Mouse (Mus musculus) gastrocnemius, postnatal 14 days (tissue): Measurements from ENCODE around the gene Lzts2. TPM values are rescaled to one million over a fixed set of nuclear protein-coding genes. Genes with fewer than 3 reads are reported as not detected.

Experiments
- DNase-seq: peaks from one replicate; pipeline ENCODE4 v3.0.0; 2021; ENCODE audit warnings: mixed read lengths
- intact Hi-C: fragments of 180-260 bp; cut with DNase I; formaldehyde crosslinking; loops from one replicate; pipeline ENCODE4 v1.15.1; 2025; ENCODE audit warnings: low total_unique reads
- long read RNA-seq, 2 experiments: library from polyadenylated mRNA; stranded (forward); transcript quantifications; one replicate each; pipeline ENCODE4 v2.0.0; 2021
- total RNA-seq, 2 experiments: library from RNA; stranded (reverse); gene quantifications; 2 replicates each; pipeline ENCODE4 v1.2.3; 2021

Gene Lzts2
- total RNA-seq = 10 to 100 TPM; 26.8 to 29.0 TPM
- long read RNA-seq, experiment 1, transcript Lzts2-203 (5 exons, 2,798 nt) = minor isoform, 6 of 65 reads
- long read RNA-seq, experiment 1, transcript Lzts2-201 (5 exons, 3,062 nt) = minor isoform, 7 of 65 reads
- long read RNA-seq, experiment 1, transcript Lzts2-202 (5 exons, 2,694 nt) = major isoform, 28 of 65 reads
- long read RNA-seq, experiment 1, partial matches to known transcripts = 12 of 65 reads
- long read RNA-seq, experiment 1, other reads (novel, unspliced or antisense) = 12 of 65 reads
- long read RNA-seq, experiment 2, transcript Lzts2-201 (5 exons, 3,062 nt) = minor isoform, 10 of 74 reads
- long read RNA-seq, experiment 2, transcript Lzts2-202 (5 exons, 2,694 nt) = major isoform, 40 of 74 reads
- long read RNA-seq, experiment 2, partial matches to known transcripts = 11 of 74 reads
- long read RNA-seq, experiment 2, other reads (novel, unspliced or antisense) = 11 of 74 reads

DNA sequence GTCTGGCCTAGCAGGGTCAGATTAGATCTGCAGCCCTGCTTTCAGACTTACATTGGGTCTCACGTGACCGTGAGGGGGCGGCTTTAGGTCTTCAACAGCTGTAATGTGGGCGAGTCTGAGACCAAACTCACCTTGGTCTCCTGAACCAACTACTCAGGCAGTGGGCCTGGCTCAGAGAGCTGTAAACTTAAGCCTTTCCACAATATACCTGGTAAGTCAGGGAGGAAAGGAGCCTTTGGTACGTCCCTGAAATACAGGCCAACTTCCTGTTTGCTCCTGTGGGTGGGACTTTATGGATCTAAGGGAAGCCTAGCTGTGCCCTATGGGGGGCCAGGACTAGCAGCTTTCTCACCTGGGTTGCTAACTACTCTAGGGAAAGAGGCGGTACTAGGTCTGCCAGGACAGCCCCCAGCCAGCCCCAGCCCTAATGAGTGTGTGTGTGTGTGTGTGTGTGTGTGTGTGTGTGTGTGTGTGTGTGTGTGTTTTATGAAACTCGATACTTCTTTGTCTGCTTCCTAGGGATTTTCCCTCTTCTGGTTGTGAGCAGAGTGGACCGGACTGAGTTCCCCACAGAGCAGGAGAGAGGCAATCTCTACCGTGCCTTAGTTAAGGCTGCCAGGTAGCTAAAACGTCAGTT is at the start of gene Lzts2:
Lzts2 (plus strand) TSS at position 80 of the 637 bp plus-strand sequence.
- intact Hi-C loops = no loop called here

GRCm38 (mm10) chr19:44965978-44966377 is 48.2 kb upstream of the Lzts2 start:
- DNase-seq = no peak
- intact Hi-C loops = no loop called here

More for the DNA sequence above, at the start of gene Lzts2:
- DNase-seq = no peak

GRCm38 (mm10) chr19:44968329-44968728 is 45.9 kb upstream of the Lzts2 start:
- intact Hi-C loops = no loop called here
- no peak for DNase-seq

DNA sequence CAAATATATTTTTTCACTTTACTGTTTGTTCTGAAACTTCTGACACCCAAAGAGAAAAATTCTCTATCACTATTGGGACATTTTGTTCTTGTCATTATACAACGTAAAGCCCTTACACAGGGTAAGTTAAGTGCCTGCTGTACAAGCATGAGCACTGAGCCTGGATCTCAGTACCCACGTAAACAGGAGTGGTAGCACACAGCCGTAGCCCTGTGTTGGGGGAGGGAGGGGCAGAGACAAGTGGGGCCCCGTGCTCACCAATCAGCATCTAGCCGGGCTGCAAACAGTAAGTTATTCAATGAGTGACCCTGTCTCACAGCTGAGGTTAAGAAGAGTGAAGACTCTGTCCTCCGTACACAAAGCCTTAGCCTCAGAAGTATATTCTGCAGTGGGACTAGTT is 37.6 kb upstream of the Lzts2 start:
- DNase-seq = no peak
- intact Hi-C loops = no loop called here

DNA sequence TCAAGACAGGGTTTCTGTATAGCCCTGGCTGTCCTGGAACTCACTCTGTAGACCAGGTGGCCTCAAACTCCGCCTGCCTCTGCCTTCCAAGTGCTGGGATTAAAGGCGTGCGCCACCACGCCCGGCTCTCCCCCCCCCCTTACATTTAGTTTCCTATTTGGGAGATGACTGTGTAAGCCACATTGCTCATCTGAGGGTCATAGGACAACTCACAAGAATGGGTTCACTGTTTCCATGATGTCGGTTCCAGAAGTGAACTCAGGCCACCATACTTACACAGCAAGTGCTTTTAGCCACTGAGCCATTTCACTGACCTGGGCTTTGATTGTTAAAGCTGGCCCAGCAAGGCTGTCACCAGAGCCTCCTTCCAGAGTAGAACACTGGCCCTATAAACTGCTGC is 37.1 kb upstream of the Lzts2 start:
- intact Hi-C loops = no loop called here
- DNase-seq = no peak

DNA sequence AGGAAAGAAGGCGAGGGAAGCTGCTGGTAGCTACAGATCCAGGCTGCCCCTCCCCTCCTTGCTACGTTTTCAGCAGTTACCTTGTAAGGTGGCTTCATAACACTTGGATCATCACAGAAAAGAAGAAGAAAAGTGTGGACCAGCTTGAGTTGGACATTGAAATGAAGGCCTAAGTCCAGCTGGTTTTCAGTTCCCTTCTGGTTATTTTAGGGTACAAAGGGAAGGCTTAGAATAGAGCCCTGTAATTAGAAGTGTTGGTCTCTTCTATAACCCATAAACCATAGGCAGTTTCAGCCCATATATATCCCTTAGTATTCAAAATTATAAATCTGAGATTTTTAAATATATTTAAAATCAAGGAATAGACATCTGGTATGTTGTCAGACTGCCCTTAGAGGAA is 33.4 kb upstream of the Lzts2 start:
- intact Hi-C loops = no loop called here
- DNase-seq = no peak

- intact Hi-C loops = no loop called here
- DNase-seq = no peak
Observed at GRCm38 (mm10) chr19:44982477-44983115, 31.6 kb upstream of the Lzts2 start.

- intact Hi-C loops = no loop called here
- DNase-seq = no peak
Observed at GRCm38 (mm10) chr19:44983366-44983765, 30.8 kb upstream of the Lzts2 start.

DNA sequence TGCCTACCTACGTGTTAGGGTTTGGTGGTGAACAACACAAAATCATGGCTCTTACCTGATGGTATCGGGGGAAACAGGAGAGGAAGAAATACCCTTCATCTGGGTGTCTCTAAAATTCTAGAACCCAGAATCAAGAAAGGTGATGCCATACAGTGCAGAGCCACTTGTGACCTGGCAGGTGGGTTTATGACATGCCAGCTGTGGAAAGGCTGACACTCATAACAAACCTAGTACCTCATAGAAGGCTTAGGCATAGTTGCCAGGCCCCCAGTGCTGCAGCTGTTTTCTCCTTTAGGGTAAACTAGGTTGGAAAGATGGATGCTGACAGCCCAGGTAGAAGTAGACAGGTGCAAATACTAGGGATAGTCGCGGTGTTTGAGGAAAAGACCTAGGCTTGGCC is 29.8 kb upstream of the Lzts2 start:
- no peak for DNase-seq
- intact Hi-C loops = no loop called here

DNA sequence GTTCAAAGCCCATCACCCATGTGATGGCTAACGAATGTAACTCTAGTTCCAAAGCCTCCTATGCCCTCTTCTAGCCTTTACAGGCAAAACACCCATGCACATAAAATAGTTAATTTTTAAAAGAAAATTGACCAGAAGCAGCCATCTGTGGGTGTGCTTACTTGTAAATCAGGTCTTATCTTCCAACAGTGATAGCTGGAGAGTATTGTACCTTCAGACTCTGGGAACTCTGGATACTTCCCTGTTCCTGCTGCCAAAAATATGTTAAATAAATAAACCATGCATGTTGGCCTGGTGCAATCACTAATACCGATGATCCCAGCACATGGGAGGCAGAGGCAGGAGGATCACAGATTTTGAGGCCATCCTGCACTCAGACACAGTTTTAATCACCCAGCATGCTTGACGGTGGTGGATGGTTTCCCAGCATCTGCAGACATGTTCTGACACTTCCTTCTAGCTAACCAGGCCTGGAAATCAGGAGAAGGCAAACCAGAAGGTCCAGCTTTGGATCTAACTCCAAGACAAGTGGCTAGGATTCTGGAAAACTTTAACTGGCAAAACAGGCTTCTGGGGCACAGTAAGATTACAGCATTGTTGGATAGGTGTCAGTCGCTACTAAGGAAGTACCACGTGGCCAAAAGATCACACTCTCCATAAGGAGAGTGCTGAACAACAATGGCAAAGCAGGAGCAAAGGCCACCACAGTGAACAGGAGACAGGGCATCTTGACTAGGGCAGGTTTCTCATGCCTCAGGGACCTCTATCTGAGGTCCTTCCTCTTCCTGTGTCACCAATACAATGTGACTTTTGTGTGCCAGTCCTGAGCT is 28.8 kb upstream of the Lzts2 start:
- no peak for DNase-seq
- intact Hi-C loops = no loop called here

GRCm38 (mm10) chr19:44987004-44987403 is 27.2 kb upstream of the Lzts2 start:
- DNase-seq = no peak
- intact Hi-C loops = no loop called here

GRCm38 (mm10) chr19:44987851-44988250 is 26.4 kb upstream of the Lzts2 start:
- intact Hi-C loops = no loop called here

GRCm38 (mm10) chr19:44988321-44988720 is 25.9 kb upstream of the Lzts2 start:
- intact Hi-C loops = no loop called here
- no peak for DNase-seq

More at GRCm38 (mm10) chr19:44987851-44988250, 26.4 kb upstream of the Lzts2 start:
- no peak for DNase-seq

DNA sequence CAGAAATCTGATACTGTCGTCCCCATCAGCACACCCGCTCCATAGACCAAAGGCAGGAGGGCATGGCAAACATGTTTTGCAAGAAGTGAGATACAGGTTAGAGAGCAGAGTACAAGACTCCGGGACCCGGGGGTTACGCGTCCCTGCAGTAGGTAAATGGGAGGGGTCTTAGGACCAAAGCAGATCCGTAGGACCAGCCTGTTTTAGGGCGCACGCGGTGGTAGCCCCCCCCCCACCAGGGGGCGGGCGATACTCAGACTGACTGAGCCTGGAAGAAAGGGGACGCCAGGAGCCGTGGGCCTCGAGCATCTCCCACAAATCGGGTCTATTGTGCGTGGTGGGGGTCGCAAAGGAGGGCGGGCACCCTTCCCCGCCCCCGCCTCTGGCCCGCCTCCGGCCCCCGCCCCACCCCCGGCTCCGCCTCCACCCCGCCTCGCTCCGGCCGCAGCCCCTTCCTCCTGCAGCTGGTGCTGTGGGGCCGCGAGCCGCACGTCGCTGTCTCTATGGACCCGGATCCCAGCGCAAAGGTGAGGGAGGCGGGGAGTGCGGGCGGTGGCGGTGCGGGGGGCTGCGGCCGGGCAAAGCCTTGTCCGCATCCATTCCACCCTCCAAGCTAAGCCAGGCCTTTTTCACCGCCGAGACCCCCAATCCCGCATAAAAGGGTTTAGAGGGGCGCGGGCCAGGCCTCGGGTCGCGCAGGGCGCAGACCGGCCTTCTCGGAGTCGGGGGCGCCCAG is 25.2 kb upstream of the Lzts2 start, which contains the start of gene Sema4g:
Sema4g (plus strand) TSS at position 271 of the 736 bp plus-strand sequence.
- intact Hi-C loops = no loop called here
- no peak for DNase-seq

GRCm38 (mm10) chr19:44989567-44990495 is 24.4 kb upstream of the Lzts2 start:
- no peak for DNase-seq
- intact Hi-C loops = no loop called here

- DNase-seq = no peak
- intact Hi-C loops = no loop called here
Observed at GRCm38 (mm10) chr19:44991031-44991430, 23.2 kb upstream of the Lzts2 start.

GRCm38 (mm10) chr19:44992246-44992645 is 22.0 kb upstream of the Lzts2 start:
- intact Hi-C loops = no loop called here

DNA sequence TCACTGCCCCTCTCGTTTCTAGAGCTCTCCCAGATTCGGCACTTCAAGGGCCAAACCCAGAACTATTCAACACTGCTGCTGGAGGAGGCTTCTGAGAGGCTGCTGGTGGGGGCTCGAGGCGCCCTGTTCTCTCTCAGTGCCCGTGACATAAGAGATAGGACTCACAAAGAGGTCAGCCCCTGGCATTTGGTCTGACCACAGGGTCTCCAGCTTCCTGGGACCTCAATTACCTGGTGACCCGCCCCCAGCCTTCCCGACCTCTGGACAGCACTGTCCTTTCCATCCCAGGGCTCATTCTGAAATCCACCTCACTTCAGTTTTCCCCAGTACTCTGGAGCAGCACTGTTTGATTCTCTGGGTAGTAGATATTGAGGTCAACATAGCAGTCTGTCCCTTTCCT is 21.5 kb upstream of the Lzts2 start:
- no peak for DNase-seq
- intact Hi-C loops = no loop called here

More at GRCm38 (mm10) chr19:44992246-44992645, 22.0 kb upstream of the Lzts2 start:
- DNase-seq = no peak
